Mouse (Mus musculus) liver, embryonic 13.5 days (tissue): ENCODE measurements at regions not wholly inside any gene's neighbourhood (a gene's known extent, or its start where the extent isn't known, plus 50 kb on each side); places are given as distances from the start of the nearest gene placed in this dataset.

ENCODE experiments used
- ATAC-seq: fragments of 200-750 bp; cut with Nextera tagmentation; 2 replicates; pipeline ENCODE4 v1.8.0; 2017; ENCODE audit warnings: low read depth, mild to moderate bottlenecking, moderate number of reproducible peaks, moderate library complexity
- DNase-seq: peaks from one replicate; pipeline ENCODE4 v3.0.0; 2022
- H3K27ac ChIP-seq: fragments of 300-500 bp; sonication (generic); 2 replicates; pipeline ENCODE4 v1.5.1; 2015; ENCODE audit warnings: moderate library complexity, mild to moderate bottlenecking, inconsistent platforms
- H3K27me3 ChIP-seq: fragments of 300-500 bp; sonication (generic); 2 replicates; pipeline ENCODE4 v1.6.1; 2015; ENCODE audit warnings: mild to moderate bottlenecking, inconsistent platforms
- H3K36me3 ChIP-seq: fragments of 300-500 bp; sonication (generic); 2 replicates; pipeline ENCODE4 v1.6.1; 2015; ENCODE audit warnings: mild to moderate bottlenecking, inconsistent platforms
- H3K4me1 ChIP-seq: fragments of 300-500 bp; sonication (generic); replicated peaks from 2 replicates; pipeline ENCODE4 v1.6.1; 2015; ENCODE audit warnings: inconsistent platforms
- H3K4me2 ChIP-seq: fragments of 300-500 bp; sonication (generic); 2 replicates; pipeline ENCODE4 v1.6.1; 2015; ENCODE audit warnings: inconsistent platforms, mild to moderate bottlenecking, moderate library complexity
- H3K4me3 ChIP-seq: fragments of 300-500 bp; sonication (generic); replicated peaks from 2 replicates; pipeline ENCODE4 v1.5.1; 2015; ENCODE audit warnings: mild to moderate bottlenecking, inconsistent platforms
- H3K9ac ChIP-seq: fragments of 300-500 bp; sonication (generic); 2 replicates; pipeline ENCODE4 v1.6.1; 2015; ENCODE audit warnings: mild to moderate bottlenecking, inconsistent platforms
- H3K9me3 ChIP-seq: fragments of 300-500 bp; sonication (generic); replicated peaks from 2 replicates; pipeline ENCODE4 v1.6.1; 2016; ENCODE audit warnings: inconsistent platforms
- WGBS: fragments of 180-500 bp; shearing (Covaris S2); methylation state at CpG from one replicate; pipeline ENCODE4 v1.1.7; 2015; ENCODE audit not compliant: insufficient replicate concordance; 5-methylcytosine and 5-hydroxymethylcytosine counted together

DNA sequence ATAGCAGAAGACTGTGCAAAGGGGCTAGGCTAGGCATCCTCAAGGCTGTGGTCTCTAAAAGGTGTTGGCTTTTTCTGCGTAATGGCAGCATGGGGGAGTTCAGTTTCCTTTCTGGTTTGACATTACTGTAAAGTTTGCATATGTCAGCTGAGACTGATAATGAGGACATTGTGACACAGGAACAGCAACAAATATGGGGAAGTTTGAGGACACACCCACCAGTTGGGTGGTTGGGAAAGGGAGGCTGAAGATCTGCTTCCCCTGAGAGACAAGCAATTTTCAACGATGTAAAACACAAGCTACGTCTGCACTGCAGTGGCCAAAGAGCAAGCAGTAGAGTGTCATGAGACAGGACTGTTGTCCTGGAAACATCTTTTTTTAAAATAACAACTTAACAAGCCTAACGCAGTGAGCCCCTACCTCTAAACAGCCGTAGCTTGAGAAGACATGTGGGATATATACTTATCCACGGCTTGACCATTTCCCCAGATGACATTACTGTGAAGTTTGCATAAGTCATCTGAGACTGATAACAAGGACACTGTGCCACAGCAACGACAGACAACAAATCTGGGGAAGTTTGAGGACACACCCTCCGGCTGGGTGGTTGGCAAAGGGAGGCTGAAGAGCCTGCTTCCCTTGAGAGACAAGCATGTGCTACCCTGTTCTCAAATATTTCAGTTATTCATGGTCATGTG is 173.8 kb downstream of the Plk2 start:
- Histone ChIP-seq H3K4me2 (no peak overlapping the region), H3K27me3 (no peaks in the 10 kb centered on the region), H3K36me3 (no peaks in the 10 kb centered on the region), H3K4me3 (no peak overlapping the region), H3K27ac (no peak overlapping the region), H3K4me1 (peaks cover 7% of the 10 kb centered on the region; the same call in 1 of the 2 replicates), H3K9me3 (no peaks in the 10 kb centered on the region), H3K9ac (no peak overlapping the region)
- 35% methylated on average over 8 of the region's 8 CpGs for WGBS
- no peak for DNase-seq
- ATAC-seq = no peak

DNA sequence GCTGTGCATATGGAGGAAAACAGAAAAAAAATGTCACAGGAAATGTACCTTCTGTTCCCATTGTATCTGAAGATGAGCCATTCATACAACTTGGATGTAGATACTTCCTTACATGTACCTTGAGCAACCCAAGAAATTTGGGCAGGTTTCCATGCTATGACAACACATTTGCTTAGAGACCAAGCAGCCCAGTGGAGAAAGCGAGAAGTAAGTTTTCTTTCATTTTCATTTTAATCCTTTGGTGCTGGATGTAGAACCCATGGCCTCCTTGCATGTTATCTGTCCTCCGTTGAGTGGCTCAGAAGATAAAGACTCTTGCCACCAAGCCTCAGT is 174.3 kb downstream of the Plk2 start:
- Histone ChIP-seq H3K9ac (no peak overlapping the region), H3K4me3 (no peak overlapping the region), H3K27ac (no peak overlapping the region), H3K4me2 (no peak overlapping the region), H3K4me1 (peaks cover 3% of the 10 kb centered on the region; the same call in 1 of the 2 replicates), H3K27me3 (no peaks in the 10 kb centered on the region), H3K9me3 (no peaks in the 10 kb centered on the region), H3K36me3 (no peaks in the 10 kb centered on the region)
- 61% methylated on average over 2 of the region's 2 CpGs for WGBS
- ATAC-seq (no peak), DNase-seq (no peak)

DNA sequence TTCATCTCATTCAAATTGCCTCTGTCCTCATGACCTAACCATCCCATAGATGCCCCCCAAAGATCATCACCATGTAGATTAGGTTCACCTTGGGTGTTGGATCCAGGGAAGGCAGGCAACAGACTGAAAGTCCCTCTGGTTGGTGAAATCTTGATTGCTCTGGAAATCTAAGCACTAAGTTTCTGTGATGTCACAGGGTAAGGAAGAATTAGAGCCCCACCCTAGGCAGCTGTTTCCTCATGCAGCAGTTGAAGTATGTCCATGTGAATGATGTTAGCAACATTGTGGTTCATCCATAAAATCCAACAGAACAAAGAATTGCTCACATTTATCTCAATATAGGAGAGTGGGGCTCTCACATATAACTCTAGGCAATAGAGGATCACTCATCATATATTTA is 175.5 kb downstream of the Plk2 start:
- ATAC-seq (no peak), DNase-seq (no peak)
- H3K9me3 ChIP-seq = no peaks in the 10 kb centered on the region
- H3K4me3 ChIP-seq = no peak overlapping the region
- H3K9ac ChIP-seq = no peak overlapping the region
- H3K36me3 ChIP-seq = no peaks in the 10 kb centered on the region
- H3K27ac ChIP-seq = no peak overlapping the region
- no peaks in the 10 kb centered on the region for H3K27me3 ChIP-seq
- no peaks in the 10 kb centered on the region for H3K4me1 ChIP-seq
- no peak overlapping the region for H3K4me2 ChIP-seq

DNA sequence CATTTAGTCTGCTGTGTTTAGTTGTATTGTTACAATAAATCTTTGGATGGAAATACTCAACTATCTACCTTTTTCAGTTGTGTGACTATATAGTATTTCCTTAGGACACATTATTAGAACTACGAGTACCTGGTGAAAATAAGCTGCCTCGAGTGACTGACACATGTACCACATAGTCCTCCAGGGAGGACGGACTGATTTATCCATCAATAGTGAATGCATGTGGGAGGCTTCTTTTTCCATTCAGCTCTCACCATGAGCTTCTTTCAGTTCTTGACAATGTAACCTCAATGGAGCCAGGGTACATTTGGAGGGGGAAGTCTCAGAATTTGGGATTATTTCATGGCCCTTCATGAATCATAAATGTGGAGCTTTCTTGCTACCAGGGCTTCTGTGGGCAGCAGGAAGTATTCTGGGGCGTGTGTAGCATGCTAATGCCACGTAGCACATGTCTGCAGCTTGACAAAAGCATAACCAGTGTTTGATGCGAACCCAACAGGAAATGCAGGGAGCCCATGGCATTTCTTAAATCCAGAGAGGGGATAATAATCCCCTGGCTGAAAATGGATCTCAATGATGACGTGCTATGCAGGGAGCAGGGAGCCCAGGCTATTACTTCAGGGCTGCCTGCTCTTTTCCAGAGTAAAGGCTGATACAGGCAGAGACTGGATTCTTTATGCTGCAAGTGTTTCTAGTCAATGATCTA is 178.7 kb downstream of the Plk2 start:
- H3K27ac ChIP-seq = no peak overlapping the region
- DNase-seq (no peak), ATAC-seq (no peak)
- H3K27me3 ChIP-seq = no peaks in the 10 kb centered on the region
- no peaks in the 10 kb centered on the region for H3K9me3 ChIP-seq
- H3K4me1 ChIP-seq = no peaks in the 10 kb centered on the region
- no peak overlapping the region for H3K4me3 ChIP-seq
- no peaks in the 10 kb centered on the region for H3K36me3 ChIP-seq
- no peak overlapping the region for H3K4me2 ChIP-seq
- H3K9ac ChIP-seq = no peak overlapping the region
- WGBS = 42% methylated on average over 7 of the region's 7 CpGs

DNA sequence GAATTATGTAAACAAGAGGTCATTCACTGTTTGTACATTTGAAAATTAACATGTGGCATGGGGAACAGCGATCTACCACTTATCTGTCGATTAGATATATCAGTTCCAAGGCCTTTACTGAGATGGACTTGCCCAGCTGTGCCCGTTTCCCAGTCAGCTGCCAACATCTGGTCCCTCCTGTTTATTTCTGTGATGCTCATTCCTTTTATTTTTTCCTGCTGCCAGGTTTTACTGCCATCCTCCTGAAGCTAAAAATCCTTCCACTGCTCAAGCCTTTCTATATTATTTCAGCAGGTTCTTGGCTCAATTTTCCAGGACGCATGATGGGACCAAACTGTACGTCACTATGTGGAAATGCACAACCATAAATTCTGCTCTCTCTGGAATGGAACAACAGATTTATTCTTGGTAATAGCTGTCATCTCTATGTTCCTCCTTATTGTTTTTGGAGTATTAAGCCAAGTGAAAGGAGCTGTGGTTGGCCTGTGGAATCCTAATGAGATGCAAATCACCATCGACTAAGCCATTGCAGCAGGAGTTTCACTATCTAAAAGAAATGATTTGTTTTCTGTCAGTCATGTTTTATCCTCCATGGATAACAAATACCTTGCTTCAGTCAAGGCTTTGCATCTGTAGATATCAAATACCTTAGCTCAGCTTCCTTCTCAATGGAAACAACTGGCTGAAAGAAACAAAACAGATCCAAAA is 180.1 kb downstream of the Plk2 start:
- Histone ChIP-seq H3K36me3 (no peaks in the 10 kb centered on the region), H3K4me1 (no peaks in the 10 kb centered on the region), H3K4me3 (no peak overlapping the region), H3K9ac (no peak overlapping the region), H3K4me2 (no peak overlapping the region), H3K9me3 (no peaks in the 10 kb centered on the region), H3K27me3 (no peaks in the 10 kb centered on the region), H3K27ac (no peak overlapping the region)
- no peak for ATAC-seq
- WGBS = 72% methylated on average over 6 of the region's 6 CpGs
- no peak for DNase-seq

DNA sequence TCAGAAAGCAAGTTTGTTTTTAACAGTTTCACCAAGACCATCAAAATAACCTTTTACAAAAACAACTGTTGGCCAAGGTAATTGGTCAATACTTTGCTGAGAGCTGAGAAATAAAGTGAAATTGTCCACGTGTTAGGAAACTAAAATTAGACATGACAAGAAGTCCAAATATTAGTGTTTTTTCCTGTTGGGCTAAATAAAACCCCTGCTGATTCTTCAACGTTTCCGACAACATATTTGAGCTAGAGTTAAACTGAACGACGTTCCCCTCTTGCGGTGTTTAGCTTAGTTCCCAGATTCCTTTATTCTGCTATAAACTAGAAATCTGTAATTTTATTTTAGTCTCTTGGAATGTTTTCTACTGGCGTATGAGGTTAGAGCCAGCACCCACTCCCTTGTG is 183.3 kb downstream of the Plk2 start:
- WGBS = 60% methylated on average over 7 of the region's 7 CpGs
- Histone ChIP-seq H3K27ac (no peak overlapping the region), H3K4me1 (no peaks in the 10 kb centered on the region), H3K27me3 (no peaks in the 10 kb centered on the region), H3K9ac (no peak overlapping the region), H3K36me3 (no peaks in the 10 kb centered on the region), H3K4me2 (no peak overlapping the region), H3K4me3 (no peak overlapping the region), H3K9me3 (no peaks in the 10 kb centered on the region)
- DNase-seq (no peak), ATAC-seq (no peak)

DNA sequence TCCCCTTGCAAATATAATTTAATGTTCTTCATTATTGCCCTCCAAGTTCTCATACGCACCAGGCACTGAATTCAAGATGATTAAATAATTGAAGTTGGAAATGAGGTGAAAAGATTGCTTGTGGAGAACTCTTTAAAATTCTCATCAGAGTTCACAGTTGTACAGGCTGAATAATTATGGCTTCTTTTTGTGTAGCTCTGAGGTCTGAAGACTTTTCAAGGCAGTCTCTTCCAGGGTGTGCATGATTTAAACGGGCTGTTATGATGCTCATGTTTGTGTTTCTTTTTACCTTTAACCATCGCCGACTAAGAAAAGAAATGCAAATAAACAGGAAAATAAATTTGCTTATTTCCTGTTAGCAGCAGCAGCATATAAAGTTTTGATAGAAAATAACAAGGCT is 185.3 kb downstream of the Plk2 start:
- H3K9me3 ChIP-seq = no peaks in the 10 kb centered on the region
- H3K9ac ChIP-seq = no peak overlapping the region
- H3K4me3 ChIP-seq = no peak overlapping the region
- DNase-seq = no peak
- ATAC-seq = no peak
- no peaks in the 10 kb centered on the region for H3K36me3 ChIP-seq
- H3K27ac ChIP-seq = no peak overlapping the region
- no peaks in the 10 kb centered on the region for H3K4me1 ChIP-seq
- H3K4me2 ChIP-seq = no peak overlapping the region
- 74% methylated on average over 4 of the region's 4 CpGs for WGBS
- no peaks in the 10 kb centered on the region for H3K27me3 ChIP-seq

DNA sequence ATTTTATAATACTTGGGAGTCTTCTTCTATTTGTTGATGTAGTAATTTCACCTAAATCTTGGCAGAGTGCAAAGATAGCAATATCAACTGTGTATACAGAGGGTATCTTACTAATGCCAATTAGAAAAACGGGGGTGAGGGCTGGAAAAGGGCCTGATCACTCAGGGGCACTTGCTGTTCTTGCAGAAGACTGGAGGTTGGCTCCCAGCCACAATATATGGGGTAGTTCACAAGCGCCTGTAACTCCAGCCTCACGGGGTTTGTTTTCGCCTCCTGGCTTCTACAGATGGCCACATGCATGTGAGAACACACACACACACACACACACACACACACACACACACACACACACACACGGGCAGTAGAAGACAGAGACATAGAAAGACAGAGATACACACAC is 185.7 kb downstream of the Plk2 start:
- Histone ChIP-seq H3K9ac (no peak overlapping the region), H3K9me3 (no peaks in the 10 kb centered on the region), H3K36me3 (no peaks in the 10 kb centered on the region), H3K27ac (no peak overlapping the region), H3K27me3 (no peaks in the 10 kb centered on the region), H3K4me1 (no peaks in the 10 kb centered on the region), H3K4me2 (no peak overlapping the region), H3K4me3 (no peak overlapping the region)
- DNase-seq = no peak
- WGBS = 62% methylated on average over 5 of the region's 5 CpGs
- ATAC-seq = no peak

DNA sequence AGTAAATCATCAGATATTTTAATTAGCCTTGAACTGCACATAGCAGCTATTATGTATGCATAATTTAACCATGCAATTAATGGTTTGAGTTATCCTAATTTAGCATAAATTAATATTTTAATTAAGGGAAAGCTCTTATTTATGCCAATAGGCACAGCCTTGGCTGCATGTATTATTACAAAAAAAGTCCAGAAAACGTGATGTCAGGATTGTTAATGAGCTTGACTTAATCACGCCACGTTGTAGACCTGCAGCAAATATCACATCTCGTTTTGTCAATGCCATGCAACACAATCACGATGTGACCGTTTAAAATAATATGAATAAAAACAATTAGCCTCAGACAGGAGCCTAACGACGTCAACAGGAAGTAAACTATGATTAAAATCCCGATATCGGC is 189.9 kb downstream of the Plk2 start:
- H3K27ac ChIP-seq = no peak overlapping the region
- no peak for ATAC-seq
- WGBS = 68% methylated on average over 10 of the region's 10 CpGs
- no peaks in the 10 kb centered on the region for H3K27me3 ChIP-seq
- DNase-seq = no peak
- H3K4me2 ChIP-seq = no peak overlapping the region
- H3K4me1 ChIP-seq = no peaks in the 10 kb centered on the region
- no peak overlapping the region for H3K9ac ChIP-seq
- H3K4me3 ChIP-seq = no peak overlapping the region
- H3K36me3 ChIP-seq = no peaks in the 10 kb centered on the region
- no peaks in the 10 kb centered on the region for H3K9me3 ChIP-seq

DNA sequence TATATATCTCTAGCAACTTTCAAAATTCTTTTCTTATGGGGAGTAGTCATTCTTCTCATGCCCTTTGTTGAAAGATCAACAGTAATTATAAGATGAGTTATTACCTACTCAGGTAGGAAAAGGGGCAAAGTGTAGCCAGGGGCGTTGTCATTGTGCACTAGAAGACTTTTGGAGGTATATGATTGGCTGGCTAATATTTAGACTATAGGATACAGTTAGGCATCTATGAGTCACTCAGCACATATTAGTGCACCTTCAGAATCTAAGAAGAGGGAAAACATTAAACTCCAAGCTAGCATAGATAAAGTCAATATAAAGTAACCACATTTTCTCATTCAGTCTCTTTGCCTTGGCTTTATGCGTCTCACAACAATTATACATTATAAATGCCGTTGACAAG is 199.8 kb downstream of the Plk2 start:
- Histone ChIP-seq H3K4me1 (no peaks in the 10 kb centered on the region), H3K9ac (no peak overlapping the region), H3K4me3 (no peak overlapping the region), H3K36me3 (no peaks in the 10 kb centered on the region), H3K9me3 (no peaks in the 10 kb centered on the region), H3K27me3 (no peaks in the 10 kb centered on the region), H3K27ac (no peak overlapping the region), H3K4me2 (no peak overlapping the region)
- DNase-seq (no peak), ATAC-seq (no peak)
- 80% methylated on average over 3 of the region's 3 CpGs for WGBS

DNA sequence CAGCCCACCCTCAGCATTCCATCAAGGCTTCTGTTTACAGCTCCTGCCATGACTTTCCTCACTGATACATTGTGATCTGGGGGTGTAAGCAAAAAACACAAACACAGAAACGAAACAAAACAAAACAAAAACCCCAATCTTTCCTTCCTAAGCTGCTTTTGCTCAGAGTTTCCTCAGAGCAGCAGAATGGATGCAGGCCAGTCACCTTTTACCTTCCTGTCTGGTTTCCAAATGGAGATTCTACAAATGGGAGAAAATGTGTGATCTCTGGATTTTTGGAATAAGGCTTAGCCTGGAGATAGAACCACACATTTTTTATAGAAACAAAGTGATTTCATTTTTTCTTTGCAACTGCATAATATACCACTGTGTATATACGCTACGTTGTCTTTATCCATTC is 204.8 kb downstream of the Plk2 start:
- Histone ChIP-seq H3K9ac (no peak overlapping the region), H3K4me2 (no peak overlapping the region), H3K36me3 (no peaks in the 10 kb centered on the region), H3K4me1 (no peaks in the 10 kb centered on the region), H3K9me3 (no peaks in the 10 kb centered on the region), H3K27me3 (no peaks in the 10 kb centered on the region), H3K27ac (no peak overlapping the region), H3K4me3 (no peak overlapping the region)
- DNase-seq = no peak
- no peak for ATAC-seq
- WGBS = 75% methylated on average over 3 of the region's 3 CpGs

DNA sequence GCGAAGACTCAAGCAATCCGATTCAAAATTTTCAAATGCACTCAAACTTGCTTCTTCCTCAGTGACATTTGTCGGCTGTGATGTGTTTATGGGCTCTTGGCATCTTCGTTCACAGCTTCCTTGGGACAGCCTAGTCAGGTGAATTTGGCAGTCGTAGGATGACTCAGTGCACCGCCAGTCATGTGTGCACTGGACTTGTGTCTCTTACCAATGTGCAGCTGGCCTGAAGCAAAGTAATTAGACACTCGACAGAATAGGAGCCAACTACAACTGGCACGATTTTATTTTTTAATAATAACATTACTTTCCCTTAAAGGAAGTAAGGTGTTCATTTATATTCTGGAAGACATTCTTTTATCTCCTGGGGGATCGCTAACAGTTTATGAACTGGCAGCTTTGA is 205.5 kb downstream of the Plk2 start:
- Histone ChIP-seq H3K4me3 (no peak overlapping the region), H3K9ac (no peak overlapping the region)

More for the DNA sequence above, 205.5 kb downstream of the Plk2 start:
- H3K9me3 ChIP-seq = no peaks in the 10 kb centered on the region
- H3K27me3 ChIP-seq = no peaks in the 10 kb centered on the region
- DNase-seq = no peak
- no peaks in the 10 kb centered on the region for H3K36me3 ChIP-seq
- H3K27ac ChIP-seq = no peak overlapping the region
- WGBS = 75% methylated on average over 9 of the region's 9 CpGs
- ATAC-seq = no peak
- no peaks in the 10 kb centered on the region for H3K4me1 ChIP-seq
- no peak overlapping the region for H3K4me2 ChIP-seq
